Mouse (Mus musculus): Measurements from ENCODE around the gene Elp6.
A peak's percentile ranks its signal among the peaks of the same experiment; 100 is the strongest.
"Not testable (repeated sequence)": the region's sequence is repeated elsewhere in the genome, so short reads cannot be mapped to it uniquely, and the experiment has no call there.

The Elp6 gene

DNA sequence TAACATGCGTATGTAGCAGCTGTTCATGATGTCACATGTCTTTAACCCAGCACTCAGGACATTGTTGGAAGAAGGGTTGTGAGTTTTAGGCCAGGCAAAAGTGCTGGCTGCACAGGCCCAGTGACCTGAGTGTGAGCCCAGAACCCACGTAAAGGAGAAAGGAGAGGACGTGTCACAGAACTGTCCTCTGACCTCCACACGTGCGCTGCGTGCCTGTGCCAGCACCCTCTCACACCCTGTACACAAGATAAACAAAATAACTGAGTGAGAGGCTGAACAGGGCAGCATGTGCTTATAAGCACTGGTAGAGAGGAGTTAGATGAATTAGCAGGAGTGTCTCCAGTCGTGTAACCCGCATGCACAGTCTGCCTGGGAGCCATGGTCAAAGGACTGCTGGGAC lies 11.5 kb downstream of the Elp6 start:
- DNase-seq (ENCODE audit: low read depth, low spot score): no peak

GRCm38 (mm10) chr9:110320769-110321168 lies 15.8 kb downstream of the Elp6 start:
- DNase-seq (ENCODE audit: low read depth, low spot score): no peak

DNA sequence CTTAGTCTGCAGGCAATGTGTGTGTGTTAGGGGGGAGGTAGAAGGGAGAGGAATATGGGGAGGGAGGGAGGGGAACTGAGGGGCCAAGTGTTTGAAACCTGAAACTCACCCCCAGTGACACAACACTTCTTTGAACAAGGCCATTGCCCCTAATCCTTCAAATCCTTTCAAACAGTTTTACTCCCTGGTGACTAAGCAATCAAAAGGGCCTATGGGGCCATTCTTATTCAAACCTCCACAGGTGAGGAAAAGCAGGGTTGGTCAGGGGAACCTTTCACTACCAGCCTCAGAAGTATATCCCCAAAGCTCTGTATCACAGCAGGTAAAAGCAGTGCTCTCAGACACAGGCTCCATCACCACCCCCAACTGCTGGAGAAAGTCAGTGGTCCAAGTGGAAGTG lies 18.0 kb downstream of the Elp6 start:
- DNase-seq (ENCODE audit: low read depth, low spot score): no peak

DNA sequence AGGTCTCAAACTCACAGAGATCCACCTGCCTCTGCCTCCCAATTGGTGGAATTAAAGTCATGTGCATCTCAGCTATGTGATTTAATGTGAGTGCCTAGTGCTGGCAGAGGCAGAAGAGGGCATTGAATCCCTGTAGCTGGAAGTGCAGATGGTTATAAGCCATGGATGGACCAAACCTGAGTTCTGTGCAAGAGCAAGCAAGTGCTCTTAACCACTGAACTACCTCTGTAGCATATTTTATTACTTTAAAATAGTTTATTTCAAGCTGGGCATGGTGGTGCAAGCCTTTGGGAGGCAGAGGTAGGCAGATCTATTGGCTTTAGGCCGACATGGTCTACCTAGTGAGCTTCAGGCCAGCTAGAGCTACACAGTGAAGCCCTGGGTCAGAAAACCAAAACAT lies 19.2 kb downstream of the Elp6 start:
- no peak for DNase-seq (ENCODE audit: low read depth, low spot score)

DNA sequence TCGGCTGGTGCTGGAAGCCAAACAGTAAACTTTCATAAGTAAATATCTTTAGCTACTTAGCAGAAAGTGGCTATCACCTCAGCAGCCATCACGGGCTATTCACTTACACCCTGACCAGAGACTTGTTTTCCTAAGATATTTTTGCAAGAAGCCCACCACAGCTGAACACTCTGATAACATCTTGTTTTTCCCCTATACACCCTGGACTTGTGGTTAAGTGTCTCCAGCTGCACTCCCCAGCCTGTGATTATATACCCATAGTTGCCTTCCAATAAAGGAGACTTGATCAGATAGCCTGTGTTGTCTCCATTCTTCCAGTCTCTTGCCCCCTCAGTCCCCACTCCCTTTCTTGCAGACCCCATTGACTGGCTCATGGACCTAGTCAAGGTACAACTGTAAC lies 23.2 kb downstream of the Elp6 start:
- no peak for DNase-seq (ENCODE audit: low read depth, low spot score)

- DNase-seq (ENCODE audit: low read depth, low spot score): no peak
Measured at GRCm38 (mm10) chr9:110328946-110329630, 24.1 kb downstream of the Elp6 start.

DNA sequence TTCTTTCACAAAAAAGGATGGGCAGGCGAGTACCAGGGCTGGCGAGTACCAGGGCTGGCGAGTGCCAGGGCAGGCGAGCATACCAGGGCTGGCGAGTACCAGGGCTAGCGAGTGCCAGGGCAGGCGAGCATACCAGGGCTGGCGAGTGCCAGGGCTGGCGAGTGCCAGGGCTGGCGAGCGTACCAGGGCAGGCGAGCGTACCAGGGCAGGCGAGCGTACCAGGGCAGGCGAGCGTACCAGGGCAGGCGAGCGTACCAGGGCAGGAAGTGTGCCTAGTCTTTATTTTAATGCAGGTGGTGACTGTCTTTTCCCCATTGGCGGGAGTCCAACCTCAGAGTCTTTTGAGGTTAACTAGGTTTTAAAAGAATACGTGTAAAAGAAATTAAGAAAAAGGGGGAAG lies 24.7 kb downstream of the Elp6 start:
- DNase-seq (ENCODE audit: low read depth, low spot score): no peak

GRCm38 (mm10) chr9:110330341-110330740 lies 25.4 kb downstream of the Elp6 start:
- DNase-seq (ENCODE audit: low read depth, low spot score): no peak

DNA sequence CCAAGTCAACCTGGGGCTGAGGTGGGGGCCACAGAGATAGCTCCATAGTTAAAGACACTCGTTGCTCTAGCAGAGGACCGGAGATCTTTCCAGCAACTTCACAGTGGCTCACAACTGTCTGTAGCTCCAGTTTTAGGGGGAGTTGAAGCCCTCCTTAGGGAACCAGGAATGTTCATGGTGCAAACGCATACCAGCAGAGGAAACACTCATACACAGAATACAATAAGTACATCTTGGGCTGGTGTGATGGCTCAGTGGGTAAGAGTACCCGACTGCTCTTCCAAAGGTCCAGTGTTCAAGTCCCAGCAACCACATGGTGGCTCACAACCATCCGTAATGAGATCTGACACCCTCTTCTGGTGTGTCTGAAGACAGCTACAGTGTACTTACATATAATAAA lies 25.9 kb downstream of the Elp6 start:
- DNase-seq (ENCODE audit: low read depth, low spot score): not testable (repeated sequence)

DNA sequence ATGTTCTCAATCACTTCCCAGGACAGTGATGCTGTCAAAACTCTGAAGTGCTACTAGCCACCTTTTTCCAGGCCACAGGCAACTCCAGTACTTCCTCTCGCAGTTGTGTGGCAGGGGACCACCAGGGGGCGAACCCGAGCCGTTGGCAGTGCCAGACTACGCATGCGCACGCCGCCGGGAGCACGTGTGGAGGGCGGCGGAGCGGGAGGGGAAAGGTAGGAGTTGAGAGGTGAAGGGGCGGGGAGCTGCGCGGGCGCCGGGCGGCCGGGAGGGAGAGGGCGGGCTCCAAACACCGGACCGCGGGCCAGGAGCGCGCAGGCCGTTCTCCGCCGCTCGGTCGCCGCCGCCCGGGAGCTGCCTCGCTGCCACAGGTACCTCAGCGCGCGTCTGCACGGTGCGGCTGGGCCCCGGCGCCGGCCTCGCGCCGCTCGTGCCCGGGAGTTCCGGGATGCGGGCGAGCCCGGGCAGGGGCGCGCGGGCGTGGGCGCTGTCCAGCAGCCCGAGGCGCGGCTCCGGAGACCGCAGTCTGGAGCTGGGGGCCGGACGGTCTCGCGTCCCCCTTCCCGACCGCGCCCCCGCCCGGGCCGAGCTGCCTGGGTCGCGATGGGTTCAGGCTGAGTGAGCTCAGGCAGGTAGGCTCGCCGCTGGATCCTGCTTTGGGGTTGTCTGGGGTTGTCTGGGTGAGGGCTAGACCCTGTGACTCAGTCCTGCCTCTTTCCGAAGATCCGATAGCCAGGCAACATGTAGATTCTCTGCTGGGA lies 28.3 kb downstream of the Elp6 start, which contains the start of gene Scap:
TSS of gene Scap (plus strand) at position 154 of the 761 bp plus-strand sequence.
- peak; percentile 91 for DNase-seq (ENCODE audit: low read depth, low spot score)

- DNase-seq (ENCODE audit: low read depth, low spot score): no peak
Measured at GRCm38 (mm10) chr9:110333896-110334259, 28.9 kb downstream of the Elp6 start.

DNA sequence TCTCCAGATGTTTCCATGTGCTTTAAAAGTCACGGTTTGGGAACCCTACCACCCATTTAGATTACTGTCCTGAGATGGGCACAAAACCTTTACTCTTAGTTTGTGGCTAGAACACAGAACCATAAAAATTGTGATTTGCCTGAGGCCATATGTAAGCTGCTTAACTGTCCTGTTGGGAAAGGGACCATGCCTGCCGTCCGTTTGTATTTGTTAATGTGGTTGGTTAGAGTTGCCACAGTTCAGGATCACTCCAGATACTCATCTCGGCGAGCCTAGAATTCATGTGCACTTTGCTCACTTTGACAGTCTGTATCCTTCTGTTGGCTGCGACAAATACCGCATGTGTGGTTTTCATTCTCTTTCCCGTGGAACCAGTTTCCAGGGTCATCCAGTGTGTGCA lies 29.9 kb downstream of the Elp6 start:
- no peak for DNase-seq (ENCODE audit: low read depth, low spot score)

- no peak for DNase-seq (ENCODE audit: low read depth, low spot score)
Measured at GRCm38 (mm10) chr9:110340037-110340750, 35.2 kb downstream of the Elp6 start.

- DNase-seq (ENCODE audit: low read depth, low spot score): no peak
Measured at GRCm38 (mm10) chr9:110342008-110342407, 37.0 kb downstream of the Elp6 start.

DNA sequence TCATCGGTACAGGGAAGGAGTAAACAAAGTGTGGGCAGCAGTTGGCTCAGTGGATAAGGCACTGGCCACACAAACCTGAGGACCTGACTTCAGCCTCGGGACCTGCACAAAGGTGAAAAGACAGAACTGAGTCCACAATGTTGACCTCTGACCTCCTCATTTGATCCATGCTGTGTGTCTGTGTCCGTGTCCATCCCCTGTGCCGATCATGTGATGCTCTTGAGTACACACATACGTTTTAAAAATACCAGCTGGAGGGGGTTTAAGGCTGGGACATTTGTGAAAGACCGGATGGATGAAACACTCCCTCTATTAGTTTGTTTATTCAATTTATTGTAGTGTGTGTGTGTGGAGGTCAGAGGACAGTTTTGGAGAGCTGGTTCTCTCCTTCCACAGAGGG lies 38.8 kb downstream of the Elp6 start:
- DNase-seq (ENCODE audit: low read depth, low spot score): no peak

- DNase-seq (ENCODE audit: low read depth, low spot score): no peak
Measured at GRCm38 (mm10) chr9:110345057-110345739, 40.2 kb downstream of the Elp6 start.

DNA sequence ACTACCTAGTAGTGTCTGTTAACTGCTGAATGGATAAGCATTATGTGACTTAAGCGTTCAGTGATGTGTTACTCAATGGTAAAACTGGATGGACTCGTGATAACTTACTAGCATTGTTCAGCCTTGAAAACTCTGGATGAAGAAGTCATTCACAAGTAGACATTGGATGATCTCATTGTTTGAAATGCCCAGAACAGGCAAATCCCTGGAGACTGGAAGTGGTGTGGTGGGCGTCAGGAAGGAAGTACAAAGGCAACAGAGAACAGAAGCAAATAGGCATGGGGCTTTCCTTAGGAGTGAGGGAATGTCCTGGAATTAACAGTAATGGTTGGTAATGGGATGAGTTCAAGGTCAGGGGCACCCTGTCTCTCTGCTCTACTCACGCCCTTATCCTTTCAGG lies 43.9 kb downstream of the Elp6 start:
- DNase-seq (ENCODE audit: low read depth, low spot score): no peak

DNA sequence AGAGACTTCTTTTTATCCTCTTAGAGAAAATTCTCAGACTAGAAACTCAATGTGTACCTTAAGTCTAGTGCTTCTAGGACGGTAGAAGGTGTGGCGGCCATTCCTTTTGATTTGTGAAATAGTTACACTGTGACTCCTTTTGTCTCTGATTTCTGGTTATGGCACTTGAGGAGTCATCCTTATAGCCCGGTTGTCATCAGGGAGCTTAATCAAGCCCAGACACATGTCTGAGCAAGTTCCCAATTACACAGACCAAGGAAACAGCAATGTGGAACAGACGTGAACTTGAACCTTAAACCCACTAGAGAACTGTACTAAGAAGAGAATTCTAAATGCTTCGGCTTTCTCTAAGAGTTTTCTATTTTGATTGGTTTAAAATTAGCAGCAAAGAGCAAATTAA lies 45.2 kb downstream of the Elp6 start:
- no peak for DNase-seq (ENCODE audit: low read depth, low spot score)

DNA sequence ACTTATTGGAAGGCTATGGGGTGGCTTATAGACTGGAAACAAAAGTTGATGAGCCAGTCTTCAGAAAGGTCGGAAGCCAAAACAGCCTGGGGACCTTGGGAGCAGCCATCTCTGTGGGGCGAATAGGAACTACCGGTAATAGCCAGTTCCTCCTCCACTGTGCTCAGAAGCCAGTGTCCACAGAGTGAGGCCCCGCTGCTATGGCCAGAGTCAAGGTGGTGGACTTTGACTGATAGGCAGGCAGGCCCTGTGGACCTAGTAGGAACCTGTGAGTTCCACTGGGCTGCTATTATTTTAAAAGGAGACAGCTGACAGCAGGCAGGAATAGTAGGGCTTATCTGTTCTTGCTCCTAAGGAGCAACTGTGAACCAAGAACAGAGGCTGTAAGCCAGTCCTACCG lies 45.6 kb downstream of the Elp6 start:
- no peak for DNase-seq (ENCODE audit: low read depth, low spot score)

DNA sequence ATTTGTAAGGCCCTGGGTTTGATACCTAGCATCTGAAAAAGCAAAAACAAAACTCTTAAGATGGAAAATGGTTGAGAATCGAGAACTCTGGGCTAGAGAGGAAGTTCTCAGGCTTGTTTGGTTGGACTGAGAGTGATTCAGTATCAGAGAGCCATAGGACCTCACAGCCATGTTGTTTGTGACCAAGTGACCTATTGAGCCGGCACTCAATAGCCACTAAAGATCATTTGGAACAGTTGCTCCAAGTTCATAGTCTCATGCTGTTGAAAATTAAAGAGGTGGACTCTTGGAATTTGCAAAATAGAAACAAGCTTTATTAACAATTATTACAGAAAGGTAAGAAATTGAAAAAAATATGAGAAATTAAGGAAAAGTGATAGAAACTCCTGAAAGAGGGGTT lies 46.4 kb downstream of the Elp6 start:
- no peak for DNase-seq (ENCODE audit: low read depth, low spot score)

DNA sequence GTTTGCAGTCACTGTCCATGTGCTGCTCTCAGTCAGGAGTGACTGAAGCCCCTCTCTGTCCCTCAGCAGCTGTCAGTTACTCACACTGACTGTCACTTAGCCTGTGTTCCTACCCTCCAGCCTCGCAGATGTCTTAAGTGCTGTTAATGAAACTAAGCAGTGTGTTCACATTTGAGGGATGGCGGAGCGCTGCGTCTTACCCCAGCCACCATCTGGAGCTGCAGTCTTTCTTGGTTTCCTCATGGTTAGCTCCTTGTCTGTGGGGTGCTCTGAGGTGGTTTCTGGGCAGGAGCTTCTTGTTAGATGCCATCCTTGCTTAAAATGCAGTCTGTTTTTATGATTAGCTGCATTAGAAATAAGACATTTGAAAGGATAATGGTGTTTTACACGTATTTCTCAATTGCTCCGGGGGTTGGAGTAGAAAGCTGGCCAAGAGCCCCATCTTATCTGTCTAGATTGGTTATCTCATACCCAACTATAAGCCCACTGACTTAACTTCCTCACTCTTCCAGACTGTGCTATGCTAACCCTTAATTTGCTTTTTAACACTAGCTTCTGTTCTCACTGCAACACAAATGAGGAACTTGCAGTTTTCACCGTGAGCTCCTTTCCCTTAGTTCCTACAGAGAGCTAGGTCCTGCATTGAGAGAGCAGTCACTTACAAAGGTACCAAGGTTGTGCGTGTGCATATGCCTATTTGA lies 47.1 kb downstream of the Elp6 start:
- DNase-seq (ENCODE audit: low read depth, low spot score): no peak

- DNase-seq (ENCODE audit: low read depth, low spot score): no peak
Measured at GRCm38 (mm10) chr9:110358341-110358740, 53.4 kb downstream of the Elp6 start.

All from retina, postnatal 7 days (tissue).